Mouse (Mus musculus): ENCODE measurements around the gene Sp1. TPM values are rescaled to one million over a fixed set of nuclear protein-coding genes. Genes with fewer than 3 reads are reported as not detected.

Gene Sp1
- polyA plus RNA-seq, 1 experiment from 2014 or later, result 10.0 TPM

DNA sequence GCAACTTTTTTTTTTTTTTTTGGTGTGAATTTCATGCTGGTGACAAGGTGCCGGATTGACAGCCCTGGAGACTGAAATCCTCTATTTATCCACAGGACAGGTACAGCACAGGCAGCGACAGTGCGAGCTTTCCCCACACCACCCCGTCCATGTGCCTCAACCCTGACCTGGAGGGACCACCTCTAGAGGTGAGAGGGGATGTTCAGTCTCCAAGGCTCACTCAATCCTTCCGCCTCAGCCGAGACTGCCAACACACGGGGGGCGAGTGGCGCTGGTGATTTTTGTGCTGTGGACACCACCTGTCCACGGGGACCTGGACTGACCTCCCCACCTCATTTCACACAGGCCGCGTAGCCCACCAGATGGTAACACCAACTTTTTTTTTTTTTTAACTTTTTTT lies 79.9 kb downstream of the Sp1 start:
- Histone ChIP-seq H3K9me3 (replicated peaks) (no peaks in the 10 kb centered on the region), H3K36me3 (peaks cover 81% of the 10 kb centered on the region), H3K4me1 (no peaks in the 10 kb centered on the region), H3K27ac (replicated peaks) (no peak overlapping the region), H3K4me3 (replicated peaks) (no peak overlapping the region), H3K27me3 (no peaks in the 10 kb centered on the region), H3K4me2 (replicated peaks) (no peak overlapping the region), H3K9ac (no peak overlapping the region)
- 92% methylated on average over 12 of the region's 12 CpGs for whole genome bisulfite sequencing
- no peak for ATAC-seq (ENCODE audit: insufficient number of reproducible peaks, low FRiP score, low TSS enrichment, low read depth)

Other genes starting within 250 kb of the Sp1 start
- 61.5 and 62.7 TPM in 2 replicates for gene Zfp740, start 202.9 kb upstream of the Sp1 start, polyA plus RNA-seq (2015; fragmentation: Nextera tagmentation; extraction: Ambion mirVana)
- gene Csad, start 201.4 kb upstream of the Sp1 start, polyA plus RNA-seq (2015; fragmentation: Nextera tagmentation; extraction: Ambion mirVana), result 99.1 and 106 TPM in 2 replicates
- gene Itgb7, start 174.2 kb upstream of the Sp1 start, polyA plus RNA-seq (2015; fragmentation: Nextera tagmentation; extraction: Ambion mirVana), result 5.8 and 6.8 TPM in 2 replicates
- 112 and 123 TPM in 2 replicates for gene Rarg, start 148.6 kb upstream of the Sp1 start, polyA plus RNA-seq (2015; fragmentation: Nextera tagmentation; extraction: Ambion mirVana)
- gene Gm9918, start 135.6 kb upstream of the Sp1 start, polyA plus RNA-seq (2015; fragmentation: Nextera tagmentation; extraction: Ambion mirVana), result 1.6 and 1.7 TPM in 2 replicates
- 84.0 and 88.6 TPM in 2 replicates for gene Mfsd5, start 126.7 kb upstream of the Sp1 start, polyA plus RNA-seq (2015; fragmentation: Nextera tagmentation; extraction: Ambion mirVana)
- 20.2 and 24.5 TPM in 2 replicates for gene Espl1, start 109.9 kb upstream of the Sp1 start, polyA plus RNA-seq (2015; fragmentation: Nextera tagmentation; extraction: Ambion mirVana)
- 398 and 407 TPM in 2 replicates for gene Pfdn5, start 80.0 kb upstream of the Sp1 start, polyA plus RNA-seq (2015; fragmentation: Nextera tagmentation; extraction: Ambion mirVana)
- gene Myg1, start 74.4 kb upstream of the Sp1 start, polyA plus RNA-seq (2015; fragmentation: Nextera tagmentation; extraction: Ambion mirVana), result 95.6 and 99.4 TPM in 2 replicates
- 61.2 and 63.0 TPM in 2 replicates for gene Aaas, start 55.4 kb upstream of the Sp1 start, polyA plus RNA-seq (2015; fragmentation: Nextera tagmentation; extraction: Ambion mirVana)
- gene Sp7, start 39.0 kb upstream of the Sp1 start, polyA plus RNA-seq (2015; fragmentation: Nextera tagmentation; extraction: Ambion mirVana), result 35.4 and 35.8 TPM in 2 replicates
- 0.59 and 0.75 TPM in 2 replicates for gene Amhr2, start 39.2 kb downstream of the Sp1 start, polyA plus RNA-seq (2015; fragmentation: Nextera tagmentation; extraction: Ambion mirVana)
- gene Prr13, start 52.9 kb downstream of the Sp1 start, polyA plus RNA-seq (2015; fragmentation: Nextera tagmentation; extraction: Ambion mirVana), result 89.4 and 93.7 TPM in 2 replicates
- 223 and 231 TPM in 2 replicates for gene Pcbp2, start 64.4 kb downstream of the Sp1 start, polyA plus RNA-seq (2015; fragmentation: Nextera tagmentation; extraction: Ambion mirVana)
- gene Gm10337, start 97.6 kb downstream of the Sp1 start, polyA plus RNA-seq (2015; fragmentation: Nextera tagmentation; extraction: Ambion mirVana), result 5.1 TPM in 1 of 2 replicates, not detected in the other
- 19.8 and 21.3 TPM in 2 replicates for gene Map3k12, start 110.9 kb downstream of the Sp1 start, polyA plus RNA-seq (2015; fragmentation: Nextera tagmentation; extraction: Ambion mirVana)
- 83.9 and 94.7 TPM in 2 replicates for gene Tarbp2, start 112.0 kb downstream of the Sp1 start, polyA plus RNA-seq (2015; fragmentation: Nextera tagmentation; extraction: Ambion mirVana)
- gene Npff, start 118.8 kb downstream of the Sp1 start, polyA plus RNA-seq (2015; fragmentation: Nextera tagmentation; extraction: Ambion mirVana), result 3.8 and 3.9 TPM in 2 replicates
- gene Gm28047, start 218.9 kb downstream of the Sp1 start, polyA plus RNA-seq (2015; fragmentation: Nextera tagmentation; extraction: Ambion mirVana), result 0.56 TPM in 1 of 2 replicates, not detected in the other
- 51.3 and 53.7 TPM in 2 replicates for gene Atf7, start 219.3 kb downstream of the Sp1 start, polyA plus RNA-seq (2015; fragmentation: Nextera tagmentation; extraction: Ambion mirVana)

All from embryonic facial prominence, embryonic 15.5 days (tissue).